Mouse (Mus musculus): ENCODE results near the gene Olfr699. TPM values are rescaled to one million over a fixed set of nuclear protein-coding genes. Genes with fewer than 3 reads are reported as not detected.
"Not testable (repeated sequence)": the region's sequence is repeated elsewhere in the genome, so short reads cannot be mapped to it uniquely, and the experiment has no call there.

Gene Olfr699
- polyA plus RNA-seq (2012; ENCODE audit: insufficient read depth, low replicate concordance) = not detected in 2 replicates

DNA sequence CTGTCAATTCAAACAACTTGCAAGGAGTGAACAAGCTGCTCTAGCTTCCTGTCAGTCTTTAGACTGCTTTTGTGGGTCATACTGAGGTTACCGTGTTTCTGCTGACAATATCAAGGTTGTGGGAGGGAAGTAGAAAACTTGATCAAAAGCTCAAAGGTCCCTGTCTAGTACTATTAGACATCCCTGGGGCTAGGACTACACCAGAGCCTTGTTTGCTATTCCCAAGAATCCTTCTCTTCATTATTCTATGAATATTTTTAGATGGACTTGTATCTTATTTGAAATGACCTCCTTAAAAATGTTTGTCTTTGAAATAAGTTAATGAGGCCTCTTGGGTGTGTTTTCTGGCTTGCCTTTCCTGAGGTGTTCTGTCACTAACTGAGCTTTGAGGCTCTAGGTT lies at the start of gene Olfr699:
Olfr699 (minus strand) TSS at position 101 of the 400 bp plus-strand sequence.
- no peak within 1 kb of the TSS for H3K4me3 ChIP-seq (replicated peaks)
- no peaks in the 10 kb centered on the region for H3K27me3 ChIP-seq (replicated peaks)
- TF ChIP-seq GATA1 (IDR thresholded peaks at IDR 0.05; ENCODE audit: borderline replicate concordance, low read length) (no peak), FLI1 (IDR thresholded peaks at IDR 0.05; ENCODE audit: low read length) (no peak)
- no peaks in the 10 kb centered on the region for H3K9me3 ChIP-seq
- H3K36me3 ChIP-seq (replicated peaks; ENCODE audit: low read length) = no peaks in the 10 kb centered on the region
- no peaks in the 10 kb centered on the region for H3K4me1 ChIP-seq

GRCm38 (mm10) chr7:106833793-106834192 lies 40.8 kb upstream of the Olfr699 start, which contains the start of gene Olfr702:
TSS of gene Olfr702 (minus strand) at chr7:106833893.
- H3K4me3 ChIP-seq (replicated peaks) = no peak within 1 kb of the TSS
- TF ChIP-seq GATA1 (IDR thresholded peaks at IDR 0.05; ENCODE audit: borderline replicate concordance, low read length) = no peak
- no peak for TF ChIP-seq FLI1 (IDR thresholded peaks at IDR 0.05; ENCODE audit: low read length)
- no peaks in the 10 kb centered on the region for H3K4me1 ChIP-seq
- no peaks in the 10 kb centered on the region for H3K36me3 ChIP-seq (replicated peaks; ENCODE audit: low read length)
- no peaks in the 10 kb centered on the region for H3K27me3 ChIP-seq (replicated peaks)
- H3K9me3 ChIP-seq = no peaks in the 10 kb centered on the region

- Histone ChIP-seq H3K9me3 (no peaks in the 10 kb centered on the region), H3K4me3 (replicated peaks) (no peak overlapping the region), H3K27me3 (replicated peaks) (no peaks in the 10 kb centered on the region), H3K4me1 (no peaks in the 10 kb centered on the region), H3K36me3 (replicated peaks; ENCODE audit: low read length) (no peaks in the 10 kb centered on the region)
- TF ChIP-seq FLI1 (IDR thresholded peaks at IDR 0.05; ENCODE audit: low read length) (no peak), GATA1 (IDR thresholded peaks at IDR 0.05; ENCODE audit: borderline replicate concordance, low read length) (no peak)
These were observed 25.4 kb upstream of the Olfr699 start for GRCm38 (mm10) chr7:106818414-106818813.

GRCm38 (mm10) chr7:106815775-106816174 lies 22.8 kb upstream of the Olfr699 start:
- Histone ChIP-seq H3K4me1 (no peaks in the 10 kb centered on the region), H3K4me3 (replicated peaks) (no peak overlapping the region), H3K36me3 (replicated peaks; ENCODE audit: low read length) (no peaks in the 10 kb centered on the region), H3K9me3 (no peaks in the 10 kb centered on the region), H3K27me3 (replicated peaks) (no peaks in the 10 kb centered on the region)
- TF ChIP-seq FLI1 (IDR thresholded peaks at IDR 0.05; ENCODE audit: low read length) (no peak), GATA1 (IDR thresholded peaks at IDR 0.05; ENCODE audit: borderline replicate concordance, low read length) (no peak)

- Histone ChIP-seq H3K4me3 (replicated peaks) (no peak within 1 kb of the TSS), H3K36me3 (replicated peaks; ENCODE audit: low read length) (no peaks in the 10 kb centered on the region), H3K27me3 (replicated peaks) (no peaks in the 10 kb centered on the region), H3K9me3 (no peaks in the 10 kb centered on the region), H3K4me1 (no peaks in the 10 kb centered on the region)
- TF ChIP-seq FLI1 (IDR thresholded peaks at IDR 0.05; ENCODE audit: low read length) (no peak), GATA1 (IDR thresholded peaks at IDR 0.05; ENCODE audit: borderline replicate concordance, low read length) (no peak)
These were observed 20.8 kb upstream of the Olfr699 start, which contains the start of gene Olfr701 for GRCm38 (mm10) chr7:106813829-106814228. TSS of gene Olfr701 (plus strand) at chr7:106814129.

DNA sequence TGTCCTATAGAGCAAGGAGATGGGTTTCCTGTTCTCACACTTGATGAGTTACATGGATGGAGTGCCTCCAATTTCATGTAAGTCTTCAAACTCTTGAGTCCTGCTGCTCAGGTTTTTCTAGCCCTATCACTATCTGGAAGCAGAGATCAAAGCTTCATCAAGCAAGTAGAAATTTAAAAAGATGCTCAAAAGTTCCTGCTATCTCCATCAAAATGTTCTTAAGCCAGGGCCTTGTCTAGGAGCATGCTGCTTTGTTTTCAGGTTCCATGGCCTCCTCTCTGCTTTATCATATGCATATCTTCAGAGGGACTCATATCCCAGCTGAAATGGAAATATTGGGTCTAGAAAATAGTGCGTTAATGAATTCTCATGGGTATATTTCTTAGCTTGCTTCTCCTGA lies 15.7 kb upstream of the Olfr699 start, which contains the start of gene Olfr700:
Olfr700 (minus strand) TSS at position 101 of the 400 bp plus-strand sequence.
- no peaks in the 10 kb centered on the region for H3K36me3 ChIP-seq (replicated peaks; ENCODE audit: low read length)
- H3K27me3 ChIP-seq (replicated peaks) = no peaks in the 10 kb centered on the region
- no peak within 1 kb of the TSS for H3K4me3 ChIP-seq (replicated peaks)
- H3K4me1 ChIP-seq = no peaks in the 10 kb centered on the region
- H3K9me3 ChIP-seq = no peaks in the 10 kb centered on the region
- TF ChIP-seq FLI1 (IDR thresholded peaks at IDR 0.05; ENCODE audit: low read length) (no peak), GATA1 (IDR thresholded peaks at IDR 0.05; ENCODE audit: borderline replicate concordance, low read length) (no peak)

DNA sequence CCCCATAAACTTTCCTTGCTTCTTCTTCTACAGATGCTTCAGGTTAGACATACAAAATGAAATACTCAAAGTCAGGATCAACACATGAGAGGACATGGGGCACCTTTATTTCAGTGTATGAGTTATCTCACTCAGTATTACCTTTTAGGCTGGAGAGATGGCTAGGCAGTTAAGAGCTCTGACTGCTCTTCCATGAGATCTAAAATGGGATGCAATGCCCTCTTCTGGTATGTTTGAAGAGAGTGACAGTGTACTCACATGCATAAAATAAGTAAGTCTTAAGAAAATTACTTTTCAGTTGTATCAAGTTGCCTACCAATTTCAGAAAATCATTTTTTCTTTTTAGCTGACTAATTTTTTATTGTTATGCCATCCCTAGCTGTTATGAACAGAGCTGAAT lies 4.7 kb downstream of the Olfr699 start:
- H3K9me3 ChIP-seq = no peaks in the 10 kb centered on the region
- H3K4me1 ChIP-seq = no peaks in the 10 kb centered on the region
- H3K27me3 ChIP-seq (replicated peaks) = no peaks in the 10 kb centered on the region
- TF ChIP-seq FLI1 (IDR thresholded peaks at IDR 0.05; ENCODE audit: low read length) = no peak
- no peak for TF ChIP-seq GATA1 (IDR thresholded peaks at IDR 0.05; ENCODE audit: borderline replicate concordance, low read length)
- H3K36me3 ChIP-seq (replicated peaks; ENCODE audit: low read length) = no peaks in the 10 kb centered on the region
- H3K4me3 ChIP-seq (replicated peaks) = no peak overlapping the region

DNA sequence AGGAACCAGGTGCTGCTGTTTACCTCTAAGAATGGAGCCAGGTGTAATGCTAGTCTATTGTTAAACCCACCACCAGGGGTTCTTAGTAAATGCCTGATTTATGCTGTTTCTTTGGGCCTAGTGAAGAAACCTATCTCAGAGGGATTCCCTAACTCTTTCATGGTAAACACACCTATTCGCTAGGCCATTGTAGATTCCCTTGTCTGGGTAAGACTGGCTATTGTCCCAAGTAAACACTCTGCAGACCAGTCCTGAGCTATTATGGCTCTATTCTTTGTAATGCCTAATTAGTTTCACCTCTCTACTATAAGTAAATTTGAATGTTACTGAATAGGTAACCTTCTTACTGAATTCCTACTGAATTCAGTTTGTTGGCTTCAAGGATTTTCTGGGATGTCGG lies 32.0 kb downstream of the Olfr699 start:
- H3K36me3 ChIP-seq (replicated peaks; ENCODE audit: low read length); H3K9me3 ChIP-seq; H3K27me3 ChIP-seq (replicated peaks); H3K4me1 ChIP-seq; H3K4me3 ChIP-seq (replicated peaks): not testable (repeated sequence)

- no peaks in the 10 kb centered on the region for H3K9me3 ChIP-seq
- no peaks in the 10 kb centered on the region for H3K36me3 ChIP-seq (replicated peaks; ENCODE audit: low read length)
- TF ChIP-seq GATA1 (IDR thresholded peaks at IDR 0.05; ENCODE audit: borderline replicate concordance, low read length) (no peak), FLI1 (IDR thresholded peaks at IDR 0.05; ENCODE audit: low read length) (no peak)
- no peak overlapping the region for H3K4me3 ChIP-seq (replicated peaks)
- no peaks in the 10 kb centered on the region for H3K27me3 ChIP-seq (replicated peaks)
- H3K4me1 ChIP-seq = no peaks in the 10 kb centered on the region
These were observed 34.2 kb downstream of the Olfr699 start for GRCm38 (mm10) chr7:106758800-106759199.

DNA sequence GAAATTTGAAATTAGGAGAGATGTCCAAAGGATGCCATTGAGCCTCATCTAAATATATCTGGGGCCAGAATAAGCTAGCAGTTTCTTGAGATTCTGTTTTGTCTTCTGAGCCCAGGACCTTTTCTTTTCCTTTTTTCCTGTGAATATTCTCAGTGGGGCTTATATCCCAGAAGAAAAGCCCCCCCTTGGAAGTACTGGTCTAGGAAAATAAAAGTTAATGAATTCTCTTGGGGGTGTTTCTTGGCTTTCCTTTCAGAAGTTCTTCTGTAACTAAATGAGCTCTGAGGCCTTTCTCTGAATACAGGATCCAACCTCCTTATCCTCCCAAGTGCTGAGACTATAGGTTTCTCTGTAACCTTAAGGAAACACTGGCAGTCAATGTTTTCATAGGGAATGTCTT lies 37.7 kb downstream of the Olfr699 start, which contains the start of gene Olfr698:
Olfr698 (minus strand) TSS at position 101 of the 400 bp plus-strand sequence.
- TF ChIP-seq GATA1 (IDR thresholded peaks at IDR 0.05; ENCODE audit: borderline replicate concordance, low read length) = no peak
- no peak for TF ChIP-seq FLI1 (IDR thresholded peaks at IDR 0.05; ENCODE audit: low read length)
- no peak within 1 kb of the TSS for H3K4me3 ChIP-seq (replicated peaks)

GRCm38 (mm10) chr7:106745811-106746210 lies 47.2 kb downstream of the Olfr699 start:
- Histone ChIP-seq H3K36me3 (replicated peaks; ENCODE audit: low read length) (no peaks in the 10 kb centered on the region), H3K27me3 (replicated peaks) (no peaks in the 10 kb centered on the region), H3K4me1 (no peaks in the 10 kb centered on the region), H3K9me3 (peaks cover 8% of the 10 kb centered on the region; the same call in 1 of the 2 replicates), H3K4me3 (replicated peaks) (no peak overlapping the region)
- TF ChIP-seq GATA1 (IDR thresholded peaks at IDR 0.05; ENCODE audit: borderline replicate concordance, low read length) = no peak
- TF ChIP-seq FLI1 (IDR thresholded peaks at IDR 0.05; ENCODE audit: low read length) = no peak

More for the DNA sequence above, 37.7 kb downstream of the Olfr699 start, which contains the start of gene Olfr698:
- no peaks in the 10 kb centered on the region for H3K4me1 ChIP-seq
- H3K36me3 ChIP-seq (replicated peaks; ENCODE audit: low read length) = no peaks in the 10 kb centered on the region
- H3K9me3 ChIP-seq = no peaks in the 10 kb centered on the region
- no peaks in the 10 kb centered on the region for H3K27me3 ChIP-seq (replicated peaks)
